Mouse (Mus musculus) midbrain, embryonic 11.5 days (tissue): ENCODE results near the gene Prg3. TPM values are rescaled to one million over a fixed set of nuclear protein-coding genes. Genes with fewer than 3 reads are reported as not detected.
A peak's percentile ranks its signal among the peaks of the same experiment; 100 is the strongest.

ENCODE experiments used
- ATAC-seq: fragments of 200-750 bp; cut with Nextera tagmentation; 2 replicates; pipeline ENCODE4 v1.8.0; 2017; ENCODE audit warnings: moderate TSS enrichment, moderate library complexity; ENCODE audit not compliant: low FRiP score
- DNase-seq: peaks from one replicate; pipeline ENCODE4 v3.0.0; 2015; ENCODE audit warnings: low spot score; ENCODE audit errors: missing footprints
- H3K27ac ChIP-seq: fragments of 300-500 bp; sonication (generic); 2 replicates; pipeline ENCODE4 v1.5.1; 2014; ENCODE audit warnings: low read depth, low read length
- H3K27me3 ChIP-seq: fragments of 300-500 bp; sonication (generic); 2 replicates; pipeline ENCODE4 v1.6.1; 2014; ENCODE audit warnings: mild to moderate bottlenecking, low read length, moderate library complexity, mixed read lengths; ENCODE audit not compliant: control insufficient read depth, insufficient read depth
- H3K36me3 ChIP-seq: fragments of 300-500 bp; sonication (generic); 2 replicates; pipeline ENCODE4 v1.6.1; 2014; ENCODE audit warnings: mild to moderate bottlenecking, low read length, moderate library complexity, mixed read lengths; ENCODE audit not compliant: control insufficient read depth, insufficient read depth
- H3K4me1 ChIP-seq: fragments of 300-500 bp; sonication (generic); 2 replicates; pipeline ENCODE4 v1.6.1; 2014; ENCODE audit warnings: low read length; ENCODE audit not compliant: control insufficient read depth, insufficient read depth
- H3K4me2 ChIP-seq: fragments of 300-500 bp; sonication (generic); 2 replicates; pipeline ENCODE4 v1.6.1; 2014; ENCODE audit warnings: mild to moderate bottlenecking, moderate library complexity
- H3K4me3 ChIP-seq: fragments of 300-500 bp; sonication (generic); 2 replicates; pipeline ENCODE4 v1.5.1; 2014; ENCODE audit warnings: low read depth, low read length
- H3K9ac ChIP-seq: fragments of 300-500 bp; sonication (generic); 2 replicates; pipeline ENCODE4 v1.6.1; 2014; ENCODE audit warnings: low read length
- H3K9me3 ChIP-seq: fragments of 300-500 bp; sonication (generic); 2 replicates; pipeline ENCODE4 v1.6.1; 2016; ENCODE audit warnings: low read length; ENCODE audit not compliant: control insufficient read depth
- WGBS: fragments of 180-500 bp; shearing (Covaris S2); extraction: QIAGEN DNeasy Blood & Tissue Kit; methylation state at CpG from one replicate; pipeline ENCODE4 v1.1.7; 2014; 5-methylcytosine and 5-hydroxymethylcytosine counted together
- polyA plus RNA-seq: library from polyadenylated mRNA; unstranded; fragments of >200 nt; fragmentation: Nextera tagmentation; extraction: Ambion mirVana; gene quantifications from 2 replicates; pipeline ENCODE4 v1.2.1, GENCODE M21; 2014

Prg3 gene
- polyA plus RNA-seq, 1 experiment from 2014 or later, result not detected

DNA sequence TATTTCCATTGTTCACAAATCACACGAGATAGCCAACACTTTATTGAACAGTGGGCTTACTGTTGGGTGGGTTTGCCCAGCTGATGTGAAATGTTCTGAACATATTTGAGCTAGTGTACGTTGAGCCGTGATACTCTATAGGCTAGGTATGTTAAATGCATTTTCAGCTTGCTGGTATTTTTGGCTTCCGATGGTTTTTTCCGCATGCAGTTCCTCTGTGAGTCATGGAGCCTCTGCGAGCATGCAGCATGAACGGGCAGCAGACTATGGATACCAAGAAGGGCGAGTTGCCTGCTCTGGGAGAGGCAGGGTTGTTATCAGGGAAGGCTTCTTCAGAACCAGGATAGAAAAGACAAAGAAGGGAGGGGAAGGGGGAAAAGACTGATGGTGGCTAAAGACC is 37.0 kb upstream of the Prg3 start:
- no peaks in the 10 kb centered on the region for H3K36me3 ChIP-seq
- H3K9me3 ChIP-seq, result no peaks in the 10 kb centered on the region
- no peak overlapping the region for H3K4me3 ChIP-seq
- no peaks in the 10 kb centered on the region for H3K27me3 ChIP-seq
- no peaks in the 10 kb centered on the region for H3K4me1 ChIP-seq
- H3K4me2 ChIP-seq, result no peak overlapping the region
- no peak overlapping the region for H3K27ac ChIP-seq
- WGBS, result 92% methylated on average over 8 of the region's 8 CpGs
- no peak for ATAC-seq
- no peak for DNase-seq
- H3K9ac ChIP-seq, result no peak overlapping the region

DNA sequence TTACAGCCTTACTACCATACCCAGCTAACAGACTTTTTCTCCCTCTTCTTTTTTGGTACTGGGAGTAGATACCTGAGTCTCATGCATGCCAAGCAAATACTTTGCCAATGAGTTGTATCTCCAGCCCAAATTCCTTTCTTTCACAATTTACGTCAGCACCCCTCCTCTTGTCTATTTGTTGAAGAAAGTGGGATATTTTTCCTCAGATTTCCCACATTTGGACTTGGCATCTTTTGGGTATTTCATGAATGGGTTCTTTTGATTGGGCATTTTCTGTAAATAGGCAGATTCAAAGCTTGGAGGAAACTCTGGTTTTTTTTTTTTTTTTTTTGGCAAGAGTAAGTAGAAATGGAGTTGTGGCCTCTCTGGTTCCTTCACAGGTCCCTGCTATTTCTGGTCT is 35.8 kb upstream of the Prg3 start:
- no peak overlapping the region for H3K4me2 ChIP-seq
- H3K4me1 ChIP-seq, result no peaks in the 10 kb centered on the region
- WGBS, result 100% methylated on average over 1 of the region's 1 CpGs
- H3K27me3 ChIP-seq, result no peaks in the 10 kb centered on the region
- H3K9ac ChIP-seq, result no peak overlapping the region
- no peaks in the 10 kb centered on the region for H3K36me3 ChIP-seq
- no peak overlapping the region for H3K27ac ChIP-seq
- DNase-seq, result no peak
- no peak overlapping the region for H3K4me3 ChIP-seq
- no peaks in the 10 kb centered on the region for H3K9me3 ChIP-seq
- ATAC-seq, result no peak

DNA sequence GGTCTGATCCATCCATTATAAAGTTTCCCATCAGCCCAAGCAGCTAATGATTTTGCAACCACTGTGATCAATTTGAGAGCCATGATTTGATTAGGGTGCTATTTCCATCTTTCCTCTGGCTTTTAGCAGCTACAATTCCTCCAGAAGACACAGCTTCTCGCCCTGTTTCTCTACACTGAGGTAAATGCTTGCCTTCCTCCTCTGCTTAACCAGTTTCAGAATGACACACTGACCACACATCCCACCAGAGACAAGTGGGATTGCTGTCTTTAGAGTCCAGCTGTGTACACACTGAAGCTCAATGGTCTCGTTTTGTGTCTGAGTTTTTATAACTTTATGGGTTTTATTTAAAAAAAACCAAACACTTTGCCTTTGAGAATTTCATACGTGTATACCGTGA is 35.3 kb upstream of the Prg3 start:
- DNase-seq (no peak), ATAC-seq (no peak)
- H3K9ac ChIP-seq, result no peak overlapping the region
- H3K27me3 ChIP-seq, result no peaks in the 10 kb centered on the region
- no peaks in the 10 kb centered on the region for H3K36me3 ChIP-seq
- no peaks in the 10 kb centered on the region for H3K9me3 ChIP-seq
- WGBS, result 88% methylated on average over 4 of the region's 4 CpGs
- H3K27ac ChIP-seq, result no peak overlapping the region
- no peak overlapping the region for H3K4me2 ChIP-seq
- no peaks in the 10 kb centered on the region for H3K4me1 ChIP-seq
- no peak overlapping the region for H3K4me3 ChIP-seq

DNA sequence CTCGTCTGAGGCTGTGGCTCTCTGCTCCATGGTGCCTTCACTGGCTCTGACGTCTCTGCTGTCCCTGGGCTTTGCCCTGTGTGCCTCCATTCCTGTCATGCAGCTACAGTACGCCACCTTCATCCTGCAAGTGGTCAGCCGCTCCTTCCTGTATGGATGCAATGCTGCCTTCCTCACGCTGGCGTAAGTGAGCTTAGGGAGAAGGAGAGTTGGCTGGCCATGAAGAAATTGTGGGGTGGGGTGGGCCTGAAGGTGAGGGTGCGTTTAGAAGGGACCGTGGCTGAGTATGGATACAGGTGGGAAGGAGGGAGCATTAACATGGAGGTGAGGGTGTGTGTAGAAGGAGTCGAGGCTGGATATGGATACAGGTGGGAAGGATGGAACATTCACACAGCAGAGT is 32.6 kb upstream of the Prg3 start:
- no peak overlapping the region for H3K4me3 ChIP-seq
- H3K4me1 ChIP-seq, result no peaks in the 10 kb centered on the region
- no peaks in the 10 kb centered on the region for H3K27me3 ChIP-seq
- DNase-seq (no peak), ATAC-seq (no peak)
- H3K9me3 ChIP-seq, result no peaks in the 10 kb centered on the region
- H3K36me3 ChIP-seq, result no peaks in the 10 kb centered on the region
- no peak overlapping the region for H3K27ac ChIP-seq
- H3K9ac ChIP-seq, result no peak overlapping the region
- H3K4me2 ChIP-seq, result no peak overlapping the region
- 90% methylated on average over 9 of the region's 9 CpGs for WGBS

DNA sequence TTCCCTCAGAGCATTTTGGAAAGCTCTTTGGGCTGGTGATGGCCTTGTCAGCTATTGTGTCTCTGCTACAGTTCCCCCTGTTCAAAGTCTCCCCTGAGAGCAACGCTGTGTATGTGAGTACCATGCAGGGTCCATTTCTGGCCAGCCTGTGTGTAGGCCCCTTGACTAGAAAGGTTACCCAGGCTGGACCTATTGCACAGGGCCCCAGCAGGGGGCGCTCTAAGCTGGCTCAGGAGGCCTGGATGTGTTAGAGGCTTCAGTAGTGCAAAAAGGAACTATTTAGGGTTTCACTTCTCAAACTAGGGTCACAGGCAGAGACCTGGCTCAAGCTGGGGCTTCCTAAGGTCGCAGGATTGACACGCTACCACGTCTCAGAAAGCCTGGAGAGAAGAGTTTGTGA is 31.7 kb upstream of the Prg3 start:
- H3K9me3 ChIP-seq, result no peaks in the 10 kb centered on the region
- no peaks in the 10 kb centered on the region for H3K36me3 ChIP-seq
- no peak overlapping the region for H3K9ac ChIP-seq
- DNase-seq (peak; percentile 92), ATAC-seq (peak; percentile 65; the same call in 1 of the 2 replicates)
- no peak overlapping the region for H3K4me2 ChIP-seq
- H3K4me3 ChIP-seq, result no peak overlapping the region
- no peaks in the 10 kb centered on the region for H3K27me3 ChIP-seq
- no peaks in the 10 kb centered on the region for H3K4me1 ChIP-seq
- 56% methylated on average over 5 of the region's 5 CpGs for WGBS
- H3K27ac ChIP-seq, result no peak overlapping the region

DNA sequence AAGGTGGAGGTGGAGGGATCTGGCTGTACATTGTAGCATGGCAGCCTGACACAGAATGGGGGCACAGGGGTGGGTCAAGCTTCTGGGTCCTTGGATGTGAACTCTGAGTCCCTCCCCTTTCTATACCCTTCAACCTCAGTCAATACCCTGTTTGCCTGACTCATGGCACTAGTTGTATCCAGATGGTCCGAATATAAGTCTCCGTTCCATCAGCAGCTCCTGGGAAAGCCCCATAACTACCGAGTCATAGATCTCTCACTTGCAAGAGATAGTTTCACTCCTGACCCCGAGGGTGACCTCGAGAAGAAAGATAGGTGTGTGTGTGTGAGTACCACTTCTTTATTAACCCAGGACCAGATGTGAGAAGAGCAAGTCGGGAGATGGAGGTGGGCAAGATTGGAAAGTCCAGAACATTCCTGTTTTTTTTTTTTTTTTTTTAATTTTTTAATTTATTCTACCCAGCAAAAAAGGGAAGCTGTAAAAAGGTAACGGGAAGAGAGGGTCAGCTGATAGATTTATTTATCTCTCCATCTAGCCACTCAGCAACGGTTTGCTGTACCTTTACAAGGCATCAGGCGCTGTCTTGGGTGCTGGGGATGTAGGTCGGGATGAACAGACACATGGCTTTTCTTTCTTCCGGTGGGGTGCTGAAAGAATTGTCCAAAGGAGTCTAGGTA is 29.3 kb upstream of the Prg3 start:
- ATAC-seq (no peak), DNase-seq (no peak)
- no peaks in the 10 kb centered on the region for H3K36me3 ChIP-seq
- no peak overlapping the region for H3K9ac ChIP-seq
- H3K9me3 ChIP-seq, result no peaks in the 10 kb centered on the region
- no peak overlapping the region for H3K4me3 ChIP-seq
- peaks cover 7% of the 10 kb centered on the region; the same call in 1 of the 2 replicates for H3K4me1 ChIP-seq
- H3K27ac ChIP-seq, result no peak overlapping the region
- H3K27me3 ChIP-seq, result no peaks in the 10 kb centered on the region
- 93% methylated on average over 11 of the region's 11 CpGs for WGBS
- H3K4me2 ChIP-seq, result no peak overlapping the region

DNA sequence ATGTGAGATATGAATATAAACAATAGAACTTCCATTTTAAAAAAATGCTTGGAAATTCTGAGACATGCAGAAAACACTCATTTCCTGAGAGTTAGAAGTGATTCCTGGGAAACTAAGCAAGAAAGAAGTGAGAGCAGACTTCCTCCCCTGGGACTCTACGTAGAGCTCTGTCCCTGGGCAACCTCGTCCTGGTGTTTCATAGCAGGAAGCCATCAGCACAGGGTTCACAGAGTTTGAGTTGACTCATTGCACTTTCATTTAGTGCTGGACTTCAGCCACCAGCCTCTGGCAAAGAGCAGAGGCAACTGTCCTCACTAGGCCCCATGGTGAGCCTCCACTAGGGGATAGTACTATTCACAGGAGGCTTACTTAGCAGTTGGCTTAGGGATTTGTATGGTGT is 26.7 kb upstream of the Prg3 start:
- Histone ChIP-seq H3K4me3 (no peak overlapping the region), H3K9ac (no peak overlapping the region), H3K4me2 (no peak overlapping the region), H3K36me3 (no peaks in the 10 kb centered on the region), H3K27ac (no peak overlapping the region), H3K4me1 (peaks cover 7% of the 10 kb centered on the region; the same call in 1 of the 2 replicates), H3K9me3 (no peaks in the 10 kb centered on the region), H3K27me3 (no peaks in the 10 kb centered on the region)
- WGBS, result 84% methylated on average over 2 of the region's 2 CpGs
- DNase-seq, result no peak
- ATAC-seq, result no peak

DNA sequence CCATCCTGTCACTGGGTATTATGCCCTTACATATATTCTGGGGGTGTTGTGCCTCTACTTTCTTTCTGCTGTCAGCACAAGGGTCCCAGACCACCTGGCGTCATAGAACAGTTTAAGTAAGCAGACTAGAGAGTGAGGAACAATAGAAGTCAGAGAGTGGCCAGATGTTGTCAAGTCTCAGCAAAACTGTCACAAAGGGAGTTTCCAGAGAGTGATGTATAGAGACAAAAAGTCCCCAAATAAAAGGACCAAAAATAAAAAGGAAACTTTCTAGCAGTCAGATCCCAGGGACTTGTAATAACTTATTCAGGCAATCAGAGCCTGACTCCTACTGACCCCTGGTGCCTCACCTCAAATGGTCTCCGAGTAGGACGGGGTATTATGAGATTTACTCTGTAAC is 26.1 kb upstream of the Prg3 start:
- Histone ChIP-seq H3K4me3 (no peak overlapping the region), H3K4me2 (no peak overlapping the region), H3K36me3 (no peaks in the 10 kb centered on the region), H3K4me1 (peaks cover 7% of the 10 kb centered on the region; the same call in 1 of the 2 replicates), H3K9ac (no peak overlapping the region), H3K27ac (no peak overlapping the region), H3K27me3 (no peaks in the 10 kb centered on the region), H3K9me3 (no peaks in the 10 kb centered on the region)
- WGBS, result 44% methylated on average over 3 of the region's 3 CpGs
- ATAC-seq (no peak), DNase-seq (no peak)

DNA sequence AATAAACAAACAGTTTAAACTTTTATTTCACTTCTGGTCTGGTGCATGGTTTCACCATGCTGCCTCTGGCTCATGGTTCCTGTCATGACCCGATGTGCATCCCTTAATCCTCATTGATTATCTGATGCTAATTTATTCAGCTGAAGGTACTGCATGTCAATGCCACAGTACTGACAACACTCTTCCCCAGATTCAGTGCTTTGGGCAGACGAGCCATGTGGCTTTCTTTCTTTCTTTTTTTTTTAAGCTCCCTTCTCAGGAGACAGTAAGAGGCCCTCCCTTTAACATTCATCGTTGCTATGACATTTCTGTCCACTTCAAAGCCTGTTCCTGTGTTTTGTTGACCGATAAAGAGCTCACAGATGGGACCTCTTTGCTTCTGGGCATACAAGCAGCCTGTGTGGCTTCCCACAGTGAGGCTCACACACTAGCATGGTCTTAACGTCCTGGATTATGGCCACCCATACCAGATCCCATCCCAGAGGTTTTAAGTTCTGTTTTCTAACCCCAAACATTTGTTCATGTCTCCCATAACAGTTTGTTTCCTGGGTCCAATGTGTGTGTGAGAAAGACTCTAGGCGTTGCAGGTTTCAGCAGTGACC is 25.0 kb upstream of the Prg3 start:
- no peaks in the 10 kb centered on the region for H3K9me3 ChIP-seq
- ATAC-seq (peak; percentile 77), DNase-seq (peak; percentile 87)
- H3K36me3 ChIP-seq, result no peaks in the 10 kb centered on the region
- no peak overlapping the region for H3K9ac ChIP-seq
- H3K4me2 ChIP-seq, result no peak overlapping the region
- H3K4me3 ChIP-seq, result no peak overlapping the region
- no peak overlapping the region; the same call in 1 of the 2 replicates for H3K27ac ChIP-seq
- H3K27me3 ChIP-seq, result no peaks in the 10 kb centered on the region
- 21% methylated on average over 6 of the region's 6 CpGs for WGBS
- H3K4me1 ChIP-seq, result peaks cover 7% of the 10 kb centered on the region; the same call in 1 of the 2 replicates
